Mouse (Mus musculus) hindbrain, embryonic 12.5 days (tissue): ENCODE measurements around the gene Atic. TPM values are rescaled to one million over a fixed set of nuclear protein-coding genes. Genes with fewer than 3 reads are reported as not detected.

Source experiments
- ATAC-seq: fragments of 200-750 bp; cut with Nextera tagmentation; 2 replicates; pipeline ENCODE4 v1.8.0; 2017; ENCODE audit warnings: moderate TSS enrichment; ENCODE audit not compliant: low FRiP score
- H3K27ac ChIP-seq: fragments of 300-500 bp; sonication (generic); 2 replicates; pipeline ENCODE4 v1.5.1; 2016; ENCODE audit warnings: mild to moderate bottlenecking
- H3K27me3 ChIP-seq: fragments of 300-500 bp; sonication (generic); 2 replicates; pipeline ENCODE4 v1.6.1; 2016; ENCODE audit warnings: mild to moderate bottlenecking
- H3K36me3 ChIP-seq: fragments of 300-500 bp; sonication (generic); 2 replicates; pipeline ENCODE4 v1.6.1; 2016; ENCODE audit warnings: mild to moderate bottlenecking
- H3K4me1 ChIP-seq: fragments of 300-500 bp; sonication (generic); 2 replicates; pipeline ENCODE4 v1.6.1; 2016
- H3K4me2 ChIP-seq: fragments of 300-500 bp; sonication (generic); replicated peaks from 2 replicates; pipeline ENCODE4 v1.6.1; 2016; ENCODE audit warnings: mild to moderate bottlenecking
- H3K4me3 ChIP-seq: fragments of 300-500 bp; sonication (generic); 2 replicates; pipeline ENCODE4 v1.5.1; 2016; ENCODE audit warnings: mild to moderate bottlenecking
- H3K9ac ChIP-seq: fragments of 300-500 bp; sonication (generic); 2 replicates; pipeline ENCODE4 v1.6.1; 2016; ENCODE audit warnings: mild to moderate bottlenecking, moderate library complexity
- H3K9me3 ChIP-seq: fragments of 300-500 bp; sonication (generic); replicated peaks from 2 replicates; pipeline ENCODE4 v1.6.1; 2016; ENCODE audit warnings: mild to moderate bottlenecking
- WGBS: fragments of 180-500 bp; shearing (Covaris S2); methylation state at CpG from one replicate; pipeline ENCODE4 v1.1.7; 2016; 5-methylcytosine and 5-hydroxymethylcytosine counted together
- polyA plus RNA-seq: library from polyadenylated mRNA; unstranded; fragments of >200 nt; fragmentation: Nextera tagmentation; extraction: Ambion mirVana; gene quantifications from 2 replicates; pipeline ENCODE4 v1.2.1, GENCODE M21; 2016

The Atic gene
- polyA plus RNA-seq, 1 experiment from 2014 or later, result 39.0 TPM

- Histone ChIP-seq H3K27ac (no peak overlapping the region), H3K4me3 (no peak overlapping the region), H3K4me1 (no peaks in the 10 kb centered on the region), H3K9me3 (no peaks in the 10 kb centered on the region), H3K9ac (no peak overlapping the region), H3K4me2 (no peak overlapping the region), H3K27me3 (no peaks in the 10 kb centered on the region), H3K36me3 (peaks cover 71% of the 10 kb centered on the region)
- ATAC-seq, result no peak
- WGBS, result 92% methylated on average over 2 of the region's 2 CpGs
Observed at GRCm38 (mm10) chr1:71605751-71606150, 48.8 kb downstream of the Atic start.

GRCm38 (mm10) chr1:71606600-71607325 is 49.8 kb downstream of the Atic start:
- Histone ChIP-seq H3K9me3 (no peaks in the 10 kb centered on the region), H3K36me3 (peaks cover 74% of the 10 kb centered on the region), H3K4me1 (no peaks in the 10 kb centered on the region), H3K27ac (no peak overlapping the region), H3K4me3 (no peak overlapping the region), H3K27me3 (no peaks in the 10 kb centered on the region), H3K9ac (no peak overlapping the region), H3K4me2 (no peak overlapping the region)
- WGBS, result 95% methylated on average over 8 of the region's 8 CpGs
- no peak for ATAC-seq

GRCm38 (mm10) chr1:71609057-71609775 is 52.3 kb downstream of the Atic start:
- ATAC-seq, result no peak
- H3K36me3 ChIP-seq, result peaks cover 75% of the 10 kb centered on the region
- WGBS, result 98% methylated on average over 37 of the region's 37 CpGs

GRCm38 (mm10) chr1:71609916-71610315 is 53.0 kb downstream of the Atic start:
- no peak overlapping the region for H3K4me3 ChIP-seq
- ATAC-seq, result no peak
- H3K36me3 ChIP-seq, result peaks cover 70% of the 10 kb centered on the region
- H3K9me3 ChIP-seq, result no peaks in the 10 kb centered on the region
- no peak overlapping the region for H3K27ac ChIP-seq
- H3K27me3 ChIP-seq, result peaks cover 4% of the 10 kb centered on the region; the same call in 1 of the 2 replicates
- H3K9ac ChIP-seq, result no peak overlapping the region
- 94% methylated on average over 5 of the region's 5 CpGs for WGBS
- no peak overlapping the region for H3K4me2 ChIP-seq
- peaks cover 10% of the 10 kb centered on the region; the same call in 1 of the 2 replicates for H3K4me1 ChIP-seq

More at GRCm38 (mm10) chr1:71609057-71609775, 52.3 kb downstream of the Atic start:
- peaks cover 4% of the 10 kb centered on the region; the same call in 1 of the 2 replicates for H3K27me3 ChIP-seq
- H3K4me2 ChIP-seq, result no peak overlapping the region
- H3K4me3 ChIP-seq, result no peak overlapping the region
- 0 out of 2 replicates have a peak, but pooled peaks cover 4% of the 10 kb centered on the region for H3K4me1 ChIP-seq
- no peak overlapping the region for H3K9ac ChIP-seq
- H3K9me3 ChIP-seq, result no peaks in the 10 kb centered on the region
- no peak overlapping the region for H3K27ac ChIP-seq

- ATAC-seq, result no peak
- Histone ChIP-seq H3K4me1 (peaks cover 17% of the 10 kb centered on the region; the same call in 1 of the 2 replicates), H3K27me3 (peaks cover 4% of the 10 kb centered on the region; the same call in 1 of the 2 replicates), H3K9ac (no peak overlapping the region), H3K9me3 (no peaks in the 10 kb centered on the region), H3K27ac (no peak overlapping the region), H3K4me2 (no peak overlapping the region), H3K36me3 (peaks cover 55% of the 10 kb centered on the region), H3K4me3 (no peak overlapping the region)
- WGBS, result 96% methylated on average over 21 of the region's 21 CpGs
Observed at GRCm38 (mm10) chr1:71612256-71612655, 55.3 kb downstream of the Atic start.

- H3K9ac ChIP-seq, result no peak overlapping the region
- H3K4me2 ChIP-seq, result no peak overlapping the region
- peak overlapping the region; percentile 69 for H3K27ac ChIP-seq
- 35% methylated on average over 8 of the region's 8 CpGs for WGBS
- peaks cover 55% of the 10 kb centered on the region for H3K36me3 ChIP-seq
- H3K4me1 ChIP-seq, result peaks cover 17% of the 10 kb centered on the region; the same call in 1 of the 2 replicates
- ATAC-seq, result peak; percentile 95
- H3K9me3 ChIP-seq, result no peaks in the 10 kb centered on the region
- no peak overlapping the region for H3K4me3 ChIP-seq
- peaks cover 4% of the 10 kb centered on the region; the same call in 1 of the 2 replicates for H3K27me3 ChIP-seq
Observed at GRCm38 (mm10) chr1:71614545-71615246, 57.7 kb downstream of the Atic start.

- Histone ChIP-seq H3K27me3 (no peaks in the 10 kb centered on the region), H3K4me3 (no peak overlapping the region), H3K9me3 (no peaks in the 10 kb centered on the region), H3K9ac (no peak overlapping the region), H3K36me3 (peaks cover 37% of the 10 kb centered on the region), H3K4me1 (no peaks in the 10 kb centered on the region), H3K27ac (no peak overlapping the region), H3K4me2 (no peak overlapping the region)
- 96% methylated on average over 2 of the region's 2 CpGs for WGBS
- ATAC-seq, result no peak
Observed at GRCm38 (mm10) chr1:71621526-71621925, 64.6 kb downstream of the Atic start.

- Histone ChIP-seq H3K36me3 (peaks cover 50% of the 10 kb centered on the region), H3K4me3 (no peak overlapping the region), H3K9ac (no peak overlapping the region), H3K27ac (no peak overlapping the region), H3K4me2 (no peak overlapping the region), H3K9me3 (no peaks in the 10 kb centered on the region), H3K27me3 (no peaks in the 10 kb centered on the region), H3K4me1 (no peaks in the 10 kb centered on the region)
- WGBS, result 94% methylated on average over 6 of the region's 6 CpGs
- no peak for ATAC-seq
Observed at GRCm38 (mm10) chr1:71623625-71624024, 66.7 kb downstream of the Atic start.

Other genes with a start within 250 kb of the Atic start
- 0.03 TPM in 1 of 2 replicates, not detected in the other for gene Abca12, start 142.2 kb upstream of the Atic start, polyA plus RNA-seq
- gene Fn1, start 96.0 kb downstream of the Atic start, polyA plus RNA-seq, result 147 and 173 TPM in 2 replicates